Mouse (Mus musculus) right cerebral cortex, adult 2 months (tissue): ENCODE data around the gene Efcab12.
A peak's percentile ranks its signal among the peaks of the same experiment; 100 is the strongest.

ENCODE experiments used
- DNase-seq, 2 experiments: peaks; one replicate each; pipeline ENCODE4 v3.0.0; 2021 to 2022; ENCODE audit warnings: low spot score in 2 of 2

Efcab12 gene

GRCm38 (mm10) chr6:115791842-115792686 lies 46.1 kb downstream of the Efcab12 start:
- no peak for DNase-seq

- no peak for DNase-seq
Measured at GRCm38 (mm10) chr6:115791016-115791415, 47.2 kb downstream of the Efcab12 start.

GRCm38 (mm10) chr6:115782781-115783180 lies 55.4 kb downstream of the Efcab12 start:
- DNase-seq = no peak

GRCm38 (mm10) chr6:115776363-115776762 lies 61.8 kb downstream of the Efcab12 start:
- DNase-seq = no peak

GRCm38 (mm10) chr6:115775838-115776237 lies 62.4 kb downstream of the Efcab12 start:
- DNase-seq = no peak

GRCm38 (mm10) chr6:115774501-115774921 lies 63.7 kb downstream of the Efcab12 start, which contains the start of gene Cand2:
Cand2 (plus strand) TSS chr6:115774538.
- DNase-seq = no peak

- DNase-seq = no peak
Measured at GRCm38 (mm10) chr6:115773966-115774413, 64.2 kb downstream of the Efcab12 start.

GRCm38 (mm10) chr6:115772604-115773003 lies 65.6 kb downstream of the Efcab12 start:
- no peak for DNase-seq

- DNase-seq = no peak
Measured at GRCm38 (mm10) chr6:115772201-115772600, 66.0 kb downstream of the Efcab12 start.

- DNase-seq = no peak
Measured at GRCm38 (mm10) chr6:115770852-115771251, 67.4 kb downstream of the Efcab12 start.

- no peak for DNase-seq
Measured at GRCm38 (mm10) chr6:115770059-115770670, 68.0 kb downstream of the Efcab12 start.

- no peak for DNase-seq
Measured at GRCm38 (mm10) chr6:115768207-115768606, 70.0 kb downstream of the Efcab12 start.

- DNase-seq = no peak
Measured at GRCm38 (mm10) chr6:115767357-115767756, 70.9 kb downstream of the Efcab12 start.

- DNase-seq = peak in 1 of 2 experiments; percentile 17
Measured at GRCm38 (mm10) chr6:115764179-115764578, 74.0 kb downstream of the Efcab12 start.

GRCm38 (mm10) chr6:115761995-115762756 lies 76.0 kb downstream of the Efcab12 start, which contains the start of gene Tmem40:
Tmem40 (minus strand) TSS chr6:115762410.
- DNase-seq = peak in 1 of 2 experiments; percentile 10

GRCm38 (mm10) chr6:115760982-115761381 lies 77.2 kb downstream of the Efcab12 start:
- no peak for DNase-seq
